Mouse (Mus musculus): ENCODE measurements around the gene Gadl1. TPM values are rescaled to one million over a fixed set of nuclear protein-coding genes. Genes with fewer than 3 reads are reported as not detected.

The Gadl1 gene
- polyA plus RNA-seq, 1 experiment: 0.35 TPM

GRCm38 (mm10) chr9:115932741-115933140, 23.5 kb downstream of the Gadl1 start:
- Histone ChIP-seq H3K4me3 (ENCODE audit: insufficient read depth, low read length) (no peak overlapping the region), H3K27ac (ENCODE audit: insufficient read depth, low read length) (no peak overlapping the region), H3K4me1 (ENCODE audit: control insufficient read depth, insufficient read depth, low read length) (peaks cover 7% of the 10 kb centered on the region)
- TF ChIP-seq POLR2A (IDR thresholded peaks at IDR 0.05; ENCODE audit: extremely low read depth, insufficient read depth, low read length) (no peak), CTCF (IDR thresholded peaks at IDR 0.05; ENCODE audit: extremely low read depth, insufficient read depth, low read length) (no peak)

GRCm38 (mm10) chr9:115933243-115933964, 24.1 kb downstream of the Gadl1 start:
- no peak overlapping the region for H3K4me3 ChIP-seq (ENCODE audit: insufficient read depth, low read length)
- no peak for TF ChIP-seq POLR2A (IDR thresholded peaks at IDR 0.05; ENCODE audit: extremely low read depth, insufficient read depth, low read length)
- no peak for TF ChIP-seq CTCF (IDR thresholded peaks at IDR 0.05; ENCODE audit: extremely low read depth, insufficient read depth, low read length)
- no peak overlapping the region for H3K27ac ChIP-seq (ENCODE audit: insufficient read depth, low read length)
- peaks cover 7% of the 10 kb centered on the region for H3K4me1 ChIP-seq (ENCODE audit: control insufficient read depth, insufficient read depth, low read length)

GRCm38 (mm10) chr9:115934288-115934687, 25.0 kb downstream of the Gadl1 start:
- H3K4me1 ChIP-seq (ENCODE audit: control insufficient read depth, insufficient read depth, low read length): peaks cover 8% of the 10 kb centered on the region
- no peak for TF ChIP-seq CTCF (IDR thresholded peaks at IDR 0.05; ENCODE audit: extremely low read depth, insufficient read depth, low read length)
- no peak overlapping the region for H3K27ac ChIP-seq (ENCODE audit: insufficient read depth, low read length)
- no peak overlapping the region for H3K4me3 ChIP-seq (ENCODE audit: insufficient read depth, low read length)

GRCm38 (mm10) chr9:115936350-115936749, 27.1 kb downstream of the Gadl1 start:
- TF ChIP-seq POLR2A (IDR thresholded peaks at IDR 0.05; ENCODE audit: extremely low read depth, insufficient read depth, low read length): no peak
- no peak for TF ChIP-seq CTCF (IDR thresholded peaks at IDR 0.05; ENCODE audit: extremely low read depth, insufficient read depth, low read length)
- no peak overlapping the region for H3K27ac ChIP-seq (ENCODE audit: insufficient read depth, low read length)
- no peak overlapping the region for H3K4me3 ChIP-seq (ENCODE audit: insufficient read depth, low read length)
- peaks cover 8% of the 10 kb centered on the region for H3K4me1 ChIP-seq (ENCODE audit: control insufficient read depth, insufficient read depth, low read length)

GRCm38 (mm10) chr9:115937915-115938314, 28.7 kb downstream of the Gadl1 start:
- TF ChIP-seq CTCF (IDR thresholded peaks at IDR 0.05; ENCODE audit: extremely low read depth, insufficient read depth, low read length) (no peak), POLR2A (IDR thresholded peaks at IDR 0.05; ENCODE audit: extremely low read depth, insufficient read depth, low read length) (no peak)
- Histone ChIP-seq H3K4me1 (ENCODE audit: control insufficient read depth, insufficient read depth, low read length) (peaks cover 4% of the 10 kb centered on the region), H3K4me3 (ENCODE audit: insufficient read depth, low read length) (no peak overlapping the region)

GRCm38 (mm10) chr9:115939420-115939819, 30.2 kb downstream of the Gadl1 start:
- Histone ChIP-seq H3K4me1 (ENCODE audit: control insufficient read depth, insufficient read depth, low read length) (peaks cover 3% of the 10 kb centered on the region), H3K4me3 (ENCODE audit: insufficient read depth, low read length) (no peak overlapping the region), H3K27ac (ENCODE audit: insufficient read depth, low read length) (no peak overlapping the region)
- TF ChIP-seq POLR2A (IDR thresholded peaks at IDR 0.05; ENCODE audit: extremely low read depth, insufficient read depth, low read length) (no peak), CTCF (IDR thresholded peaks at IDR 0.05; ENCODE audit: extremely low read depth, insufficient read depth, low read length) (no peak)

More at GRCm38 (mm10) chr9:115937915-115938314, 28.7 kb downstream of the Gadl1 start:
- no peak overlapping the region for H3K27ac ChIP-seq (ENCODE audit: insufficient read depth, low read length)

- no peak for TF ChIP-seq CTCF (IDR thresholded peaks at IDR 0.05; ENCODE audit: extremely low read depth, insufficient read depth, low read length)
- TF ChIP-seq POLR2A (IDR thresholded peaks at IDR 0.05; ENCODE audit: extremely low read depth, insufficient read depth, low read length): no peak
- H3K27ac ChIP-seq (ENCODE audit: insufficient read depth, low read length): no peak overlapping the region
- peaks cover 3% of the 10 kb centered on the region for H3K4me1 ChIP-seq (ENCODE audit: control insufficient read depth, insufficient read depth, low read length)
- no peak overlapping the region for H3K4me3 ChIP-seq (ENCODE audit: insufficient read depth, low read length)
Measured at GRCm38 (mm10) chr9:115941171-115941570, 31.9 kb downstream of the Gadl1 start.

- no peak overlapping the region for H3K4me3 ChIP-seq (ENCODE audit: insufficient read depth, low read length)
- 0 out of 2 replicates have a peak overlapping the region, but pooled peaks have one; percentile 25 for H3K27ac ChIP-seq (ENCODE audit: insufficient read depth, low read length)
- peaks cover 3% of the 10 kb centered on the region for H3K4me1 ChIP-seq (ENCODE audit: control insufficient read depth, insufficient read depth, low read length)
- no peak for TF ChIP-seq POLR2A (IDR thresholded peaks at IDR 0.05; ENCODE audit: extremely low read depth, insufficient read depth, low read length)
- no peak for TF ChIP-seq CTCF (IDR thresholded peaks at IDR 0.05; ENCODE audit: extremely low read depth, insufficient read depth, low read length)
Measured at GRCm38 (mm10) chr9:115942486-115942885, 33.2 kb downstream of the Gadl1 start.

GRCm38 (mm10) chr9:115942989-115943388, 33.7 kb downstream of the Gadl1 start:
- H3K4me3 ChIP-seq (ENCODE audit: insufficient read depth, low read length): no peak overlapping the region
- H3K4me1 ChIP-seq (ENCODE audit: control insufficient read depth, insufficient read depth, low read length): peaks cover 3% of the 10 kb centered on the region
- 0 out of 2 replicates have a peak overlapping the region, but pooled peaks have one; percentile 25 for H3K27ac ChIP-seq (ENCODE audit: insufficient read depth, low read length)
- TF ChIP-seq POLR2A (IDR thresholded peaks at IDR 0.05; ENCODE audit: extremely low read depth, insufficient read depth, low read length) (no peak), CTCF (IDR thresholded peaks at IDR 0.05; ENCODE audit: extremely low read depth, insufficient read depth, low read length) (no peak)

All from cortical plate, adult 2 months (tissue).